Mouse (Mus musculus): ENCODE results near the gene Ado. TPM values are rescaled to one million over a fixed set of nuclear protein-coding genes. Genes with fewer than 3 reads are reported as not detected.
A peak's percentile ranks its signal among the peaks of the same experiment; 100 is the strongest.

Gene Ado
- 10 to 100 TPM; 41.0 to 44.4 TPM for total RNA-seq (2021)

- DNase-seq (ENCODE audit: extremely low spot score in 1 of 2, low spot score in 2 of 2), result peak; percentile 92 to 94
- intact Hi-C loops (cut with DNase I), result loop anchor here (10.0 kb wide), 1 partner anchor 436 kb away; no protein-coding TSS in a partner anchor
These were observed at the start of gene Ado for GRCm38 (mm10) chr10:67548877-67549731. TSS of gene Ado (minus strand) at chr10:67548955.

GRCm38 (mm10) chr10:67595278-67595677, 46.5 kb upstream of the Ado start:
- intact Hi-C loops (cut with DNase I), result no loop called here
- DNase-seq (ENCODE audit: extremely low spot score in 1 of 2, low spot score in 2 of 2), result no peak

- DNase-seq (ENCODE audit: extremely low spot score in 1 of 2, low spot score in 2 of 2), result no peak
- intact Hi-C loops (cut with DNase I), result no loop called here
These were observed 37.3 kb upstream of the Ado start for GRCm38 (mm10) chr10:67585873-67586610.

DNA sequence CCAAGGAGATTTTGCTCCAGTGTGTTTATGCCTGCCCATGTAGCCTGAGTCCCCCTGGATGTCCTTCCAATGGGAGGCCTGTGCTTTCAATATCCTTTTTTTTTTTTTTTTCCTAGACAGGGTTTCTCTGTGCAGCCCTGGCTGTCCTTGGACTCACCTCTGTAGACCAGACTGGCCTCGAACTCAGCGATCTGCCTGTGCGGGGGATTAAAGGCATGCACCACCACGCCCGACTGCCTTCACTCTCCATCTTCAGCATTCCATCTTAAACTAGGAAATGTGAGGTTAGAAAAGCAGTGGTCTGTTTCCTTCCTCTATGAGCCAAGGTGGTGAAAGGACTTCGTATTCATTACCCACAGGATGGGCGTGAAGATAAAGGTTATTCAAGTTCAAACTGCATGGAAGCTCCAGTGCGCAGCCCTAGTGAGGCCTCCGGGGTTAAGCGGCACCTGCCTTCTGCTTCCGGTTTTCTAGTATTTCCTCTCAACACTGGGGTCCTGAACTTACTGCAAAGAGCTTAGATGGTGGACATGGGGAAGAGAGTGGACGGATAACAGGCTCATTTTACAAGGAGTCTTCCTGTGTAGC, 33.0 kb upstream of the Ado start:
- no peak for DNase-seq (ENCODE audit: extremely low spot score in 1 of 2, low spot score in 2 of 2)

GRCm38 (mm10) chr10:67579830-67580229, 31.1 kb upstream of the Ado start:
- no peak for DNase-seq (ENCODE audit: extremely low spot score in 1 of 2, low spot score in 2 of 2)
- intact Hi-C loops (cut with DNase I), result no loop called here

More for the DNA sequence above, 33.0 kb upstream of the Ado start:
- intact Hi-C loops (cut with DNase I), result no loop called here

- intact Hi-C loops (cut with DNase I), result no loop called here
- DNase-seq (ENCODE audit: extremely low spot score in 1 of 2, low spot score in 2 of 2), result no peak
These were observed 24.6 kb upstream of the Ado start for GRCm38 (mm10) chr10:67573310-67573709.

DNA sequence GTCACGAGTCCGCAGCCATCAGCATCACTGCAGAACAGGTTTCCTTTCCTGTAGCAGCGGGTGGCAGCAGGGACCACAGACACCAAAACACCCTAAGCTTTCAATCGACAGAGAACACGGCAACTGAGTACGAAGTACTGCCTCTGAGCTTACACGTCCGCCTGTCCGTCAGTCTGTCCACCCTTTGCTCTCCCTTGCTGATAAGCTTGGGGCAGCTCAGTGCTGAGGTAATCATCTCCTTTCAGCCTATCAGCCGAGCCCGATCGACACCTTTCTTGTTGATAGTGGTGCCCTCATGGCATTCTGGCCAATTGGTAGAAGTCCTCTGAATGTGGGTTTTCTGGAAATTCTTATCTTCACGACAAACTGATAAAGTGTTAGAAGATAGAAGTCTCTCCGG, 22.7 kb upstream of the Ado start:
- intact Hi-C loops (cut with DNase I), result no loop called here

GRCm38 (mm10) chr10:67569539-67569938, 20.8 kb upstream of the Ado start:
- no peak for DNase-seq (ENCODE audit: extremely low spot score in 1 of 2, low spot score in 2 of 2)
- intact Hi-C loops (cut with DNase I), result no loop called here

More for the DNA sequence above, 22.7 kb upstream of the Ado start:
- DNase-seq (ENCODE audit: extremely low spot score in 1 of 2, low spot score in 2 of 2), result no peak

DNA sequence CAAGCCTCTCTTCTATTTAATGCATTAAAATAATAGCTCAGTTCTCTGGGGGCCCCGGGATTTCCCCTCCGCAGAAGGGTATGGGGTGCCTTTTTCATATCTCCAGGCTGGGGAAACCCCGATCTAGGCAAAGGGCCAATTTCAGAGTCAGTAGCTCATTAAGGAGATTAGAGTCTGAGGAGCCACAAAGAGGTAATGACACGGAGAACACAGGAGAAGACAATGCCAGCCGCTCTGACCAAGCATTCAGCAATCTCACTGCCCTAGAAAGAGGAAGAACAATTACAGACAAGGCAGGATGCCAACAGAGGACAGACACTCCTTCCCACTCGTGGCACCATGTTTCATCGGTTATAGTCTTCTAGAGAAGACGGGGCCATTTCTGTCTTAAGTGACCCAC, 17.3 kb upstream of the Ado start:
- no peak for DNase-seq (ENCODE audit: extremely low spot score in 1 of 2, low spot score in 2 of 2)
- intact Hi-C loops (cut with DNase I), result no loop called here

GRCm38 (mm10) chr10:67564509-67564908, 15.8 kb upstream of the Ado start:
- intact Hi-C loops (cut with DNase I), result no loop called here
- no peak for DNase-seq (ENCODE audit: extremely low spot score in 1 of 2, low spot score in 2 of 2)

DNA sequence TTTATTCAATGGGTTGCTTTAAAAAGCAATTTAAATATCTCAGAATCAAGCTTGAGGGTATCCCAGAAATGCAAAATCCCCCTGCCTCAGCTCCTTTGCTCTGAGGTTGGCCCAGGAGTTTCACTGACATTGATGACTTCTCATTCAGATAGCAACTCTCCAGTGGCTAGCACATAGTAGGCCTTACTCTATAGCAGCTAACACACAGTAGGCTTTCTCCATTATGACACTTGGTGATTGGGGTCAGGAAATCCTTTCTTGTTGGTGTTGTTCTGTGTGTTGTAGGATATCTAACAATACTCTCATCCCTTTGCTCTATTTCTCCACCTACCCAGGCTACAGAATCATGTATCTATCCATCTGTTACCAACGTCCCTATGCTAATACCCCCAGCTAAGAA, 12.4 kb upstream of the Ado start:
- intact Hi-C loops (cut with DNase I), result no loop called here
- no peak for DNase-seq (ENCODE audit: extremely low spot score in 1 of 2, low spot score in 2 of 2)

- no peak for DNase-seq (ENCODE audit: extremely low spot score in 1 of 2, low spot score in 2 of 2)
- intact Hi-C loops (cut with DNase I), result no loop called here
These were observed 11.1 kb upstream of the Ado start for GRCm38 (mm10) chr10:67559765-67560394.

GRCm38 (mm10) chr10:67558053-67558452, 9.3 kb upstream of the Ado start:
- intact Hi-C loops (cut with DNase I), result no loop called here
- no peak for DNase-seq (ENCODE audit: extremely low spot score in 1 of 2, low spot score in 2 of 2)

DNA sequence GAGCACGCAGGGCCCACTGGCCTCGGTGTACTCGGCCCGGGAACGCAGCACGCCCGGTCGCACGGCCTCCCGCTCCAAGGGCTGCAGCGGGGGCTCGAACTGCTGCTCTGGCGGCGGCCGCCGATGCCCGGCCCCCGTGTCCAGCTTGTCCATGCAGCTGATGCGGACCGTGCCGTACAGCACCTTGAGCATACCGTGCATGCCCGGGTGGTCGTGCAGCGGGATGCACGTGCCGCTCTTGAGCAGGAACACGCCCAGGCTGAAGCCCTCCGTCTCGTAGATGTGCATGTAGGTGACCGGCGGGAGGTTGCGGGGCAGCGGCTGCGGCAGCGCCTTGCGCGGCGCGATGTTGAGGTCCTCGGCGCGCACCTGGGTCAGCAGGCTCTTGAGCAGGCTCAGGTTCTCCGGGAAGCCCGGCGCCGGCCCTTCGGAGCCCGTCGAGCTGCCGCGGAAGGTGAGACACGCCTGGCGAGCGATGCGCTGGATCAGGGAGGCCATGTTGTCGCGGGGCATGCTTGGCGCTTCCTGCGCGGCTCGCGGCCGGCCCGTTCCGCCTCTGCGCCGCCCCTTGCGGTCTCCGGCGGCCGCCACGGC, 397 bp downstream of the Ado start:
- intact Hi-C loops (cut with DNase I), result loop anchor here (10.0 kb wide), 1 partner anchor 436 kb away; no protein-coding TSS in a partner anchor
- peak in 1 of 2 experiments; percentile 78 for DNase-seq (ENCODE audit: extremely low spot score in 1 of 2, low spot score in 2 of 2)

- no peak for DNase-seq (ENCODE audit: extremely low spot score in 1 of 2, low spot score in 2 of 2)
- intact Hi-C loops (cut with DNase I), result loop anchor here (10.0 kb wide), 1 partner anchor 437 kb away; no protein-coding TSS in a partner anchor
These were observed 900 bp downstream of the Ado start for GRCm38 (mm10) chr10:67547850-67548260.

GRCm38 (mm10) chr10:67540591-67540990, 8.2 kb downstream of the Ado start:
- DNase-seq (ENCODE audit: extremely low spot score in 1 of 2, low spot score in 2 of 2), result no peak
- intact Hi-C loops (cut with DNase I), result loop anchor here (10.0 kb wide), 1 partner anchor 444 kb away; no protein-coding TSS in a partner anchor

DNA sequence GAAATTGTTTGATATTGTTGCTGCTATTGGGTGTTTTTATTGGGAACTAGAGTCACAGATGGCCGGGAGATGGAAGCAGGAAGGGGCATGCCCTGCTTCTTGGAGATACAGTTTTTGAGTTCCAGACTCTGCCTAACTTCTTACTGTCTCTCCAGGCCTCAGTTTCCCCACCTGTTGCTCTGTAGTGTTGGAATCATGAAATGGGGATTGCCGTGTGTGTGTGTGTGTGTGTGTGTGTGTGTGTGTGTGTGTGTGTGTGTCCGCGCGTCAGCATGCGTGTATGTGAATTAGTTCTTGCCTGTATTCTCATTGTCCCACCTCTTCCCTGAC, 9.4 kb downstream of the Ado start:
- intact Hi-C loops (cut with DNase I), result loop anchor here (5.0 kb wide), 3 partner anchors 188 to 318 kb away; no protein-coding TSS in a partner anchor
- DNase-seq (ENCODE audit: extremely low spot score in 1 of 2, low spot score in 2 of 2), result no peak

DNA sequence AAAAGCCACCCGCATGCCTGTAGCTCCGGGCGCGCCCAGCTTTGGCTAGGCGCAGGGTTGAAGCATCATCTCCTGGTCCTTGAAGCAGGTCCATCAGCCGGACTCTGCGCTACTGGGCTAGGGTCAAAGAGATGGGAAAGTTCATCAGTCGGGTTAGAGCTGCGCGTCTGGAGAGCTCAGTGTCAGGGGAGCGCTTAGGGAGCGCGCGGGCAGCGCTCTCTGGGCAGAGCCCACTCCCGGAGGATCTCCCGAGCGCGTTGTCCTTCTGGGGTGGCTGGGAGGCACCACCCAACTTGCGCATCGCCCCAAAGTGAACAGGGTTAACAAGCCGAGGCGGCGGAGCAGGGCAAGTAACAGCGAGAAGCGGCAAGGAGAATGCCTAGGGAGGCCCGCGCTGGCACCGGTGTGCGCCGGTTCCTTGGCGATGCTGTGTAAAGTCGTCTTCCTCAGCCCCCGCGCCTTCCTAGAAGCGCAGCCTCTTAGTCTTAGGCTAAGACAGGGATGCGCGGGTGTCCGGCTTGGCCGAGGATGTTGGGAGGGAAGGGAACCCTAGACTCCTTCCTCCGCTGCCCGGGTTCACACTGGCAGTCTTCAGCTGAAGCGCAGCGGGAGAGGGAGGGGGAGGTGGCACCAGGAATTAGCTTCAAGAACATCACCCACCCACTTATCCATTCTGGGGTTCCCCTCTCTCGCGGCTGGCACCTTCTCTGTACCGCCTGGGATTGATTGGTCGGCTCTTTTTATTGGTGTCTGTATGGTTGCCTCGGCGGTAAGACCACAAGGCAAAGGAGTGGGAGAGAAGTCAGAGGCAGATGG, 10.0 kb downstream of the Ado start:
- intact Hi-C loops (cut with DNase I), result loop anchor here (5.0 kb wide), 3 partner anchors 189 to 319 kb away; no protein-coding TSS in a partner anchor
- peak in 1 of 2 experiments; percentile 38 for DNase-seq (ENCODE audit: extremely low spot score in 1 of 2, low spot score in 2 of 2)

Measured in left cerebral cortex, postnatal 10 days (tissue).